Mouse (Mus musculus): Measurements from ENCODE around the gene Zbed5. TPM values are rescaled to one million over a fixed set of nuclear protein-coding genes. Genes with fewer than 3 reads are reported as not detected.

The Zbed5 gene
- 7.2 and 7.8 TPM in 2 replicates for polyA plus RNA-seq (2021; fragmentation: Nextera tagmentation)
- long read RNA-seq, experiment 1, transcript Zbed5-201 (4 exons, 2,492 nt) = major isoform, 73 of 83 reads
- long read RNA-seq, experiment 1, partial matches to known transcripts = 1 of 83 reads
- long read RNA-seq, experiment 1, other reads (novel, unspliced or antisense) = 5 of 83 reads
- long read RNA-seq, experiment 2, transcript Zbed5-201 (4 exons, 2,492 nt) = major isoform, 8 of 14 reads
- long read RNA-seq, experiment 2, partial matches to known transcripts = 0 of 14 reads
- long read RNA-seq, experiment 2, other reads (novel, unspliced or antisense) = 6 of 14 reads

DNA sequence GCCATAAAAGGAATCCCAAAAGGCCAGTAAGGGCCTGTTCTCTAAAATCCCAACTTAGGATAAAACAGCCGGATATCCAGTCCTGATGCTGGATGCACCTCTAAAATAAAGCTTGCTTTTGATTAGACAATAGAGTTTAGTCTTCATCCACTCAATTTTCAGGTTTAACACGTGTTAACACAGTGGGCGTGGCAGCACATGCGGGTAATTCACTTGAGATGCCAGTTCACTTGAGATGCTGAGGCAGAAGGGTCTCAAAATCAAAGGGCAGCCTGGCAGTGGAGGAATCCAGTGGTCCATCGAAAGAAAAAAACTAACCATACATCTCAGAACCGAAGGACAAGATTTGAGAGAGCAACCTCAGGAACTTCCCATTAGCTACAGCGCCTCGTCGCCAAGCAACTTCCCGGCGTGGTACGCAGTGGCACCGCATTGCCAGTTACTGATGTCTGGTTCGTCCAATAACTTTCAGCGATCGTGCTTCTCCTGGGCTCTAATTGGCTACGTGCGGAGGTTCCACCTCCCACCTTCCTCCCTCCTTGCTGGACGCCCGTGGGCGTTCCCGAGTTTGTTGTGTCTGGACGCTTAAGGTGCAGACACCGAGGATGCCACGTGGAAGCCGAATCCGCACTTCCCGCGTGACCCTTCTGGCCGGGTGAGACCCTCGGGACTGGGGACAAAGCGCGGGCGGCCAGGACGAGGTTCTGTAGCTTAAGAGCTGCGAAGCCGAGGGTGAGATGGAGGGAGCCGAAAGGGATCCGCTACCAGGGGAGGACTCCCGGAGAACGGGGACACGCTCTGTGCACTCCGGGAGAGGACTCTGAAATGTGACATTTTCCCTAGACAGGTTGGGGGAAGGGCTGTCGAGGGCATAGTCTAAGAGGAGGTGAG lies at the start of gene Zbed5:
Gene Zbed5 (plus strand): TSS at position 526 of the 891 bp plus-strand sequence.

DNA sequence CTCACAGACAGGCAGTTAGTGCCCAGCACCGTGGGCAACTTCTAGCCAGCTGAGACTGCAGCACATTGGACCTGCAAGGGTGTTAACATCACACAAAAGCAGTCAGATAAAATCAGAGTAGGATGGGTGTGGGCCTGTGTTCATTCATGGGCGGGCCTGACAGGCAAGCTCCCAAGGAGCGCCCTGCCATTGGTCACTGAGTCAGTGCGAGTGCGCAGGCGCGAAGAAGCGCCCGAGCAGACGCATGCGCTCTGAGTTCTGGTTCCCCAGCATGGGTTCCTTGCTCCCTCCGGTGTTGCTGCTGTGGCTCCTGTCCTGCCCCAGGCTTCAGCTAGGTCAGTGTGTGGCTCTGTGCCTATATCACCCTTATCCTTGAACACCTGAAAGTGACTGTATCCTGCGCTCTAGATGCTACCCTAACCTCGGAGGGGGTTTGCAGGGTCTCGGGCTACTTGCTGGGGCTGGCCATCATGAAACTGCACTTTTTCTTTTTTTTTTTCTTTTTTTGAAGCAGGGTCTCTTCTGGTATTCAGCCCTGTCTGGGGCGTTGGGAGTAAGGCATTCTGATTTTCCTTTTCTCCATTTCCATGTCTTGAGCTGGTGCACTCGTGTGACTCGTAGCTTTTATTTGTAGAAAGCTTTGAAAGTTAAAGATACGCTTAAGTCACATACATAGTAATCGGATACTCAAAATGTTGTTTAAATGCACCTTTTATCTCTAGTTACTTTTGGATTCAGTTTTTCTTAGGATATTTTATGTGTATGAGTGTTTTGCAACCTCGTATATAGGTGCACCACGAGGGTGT lies 48.6 kb upstream of the Zbed5 start, which contains the start of gene Sumf2:
Gene Sumf2 (plus strand): TSS at position 235 of the 806 bp plus-strand sequence.

DNA sequence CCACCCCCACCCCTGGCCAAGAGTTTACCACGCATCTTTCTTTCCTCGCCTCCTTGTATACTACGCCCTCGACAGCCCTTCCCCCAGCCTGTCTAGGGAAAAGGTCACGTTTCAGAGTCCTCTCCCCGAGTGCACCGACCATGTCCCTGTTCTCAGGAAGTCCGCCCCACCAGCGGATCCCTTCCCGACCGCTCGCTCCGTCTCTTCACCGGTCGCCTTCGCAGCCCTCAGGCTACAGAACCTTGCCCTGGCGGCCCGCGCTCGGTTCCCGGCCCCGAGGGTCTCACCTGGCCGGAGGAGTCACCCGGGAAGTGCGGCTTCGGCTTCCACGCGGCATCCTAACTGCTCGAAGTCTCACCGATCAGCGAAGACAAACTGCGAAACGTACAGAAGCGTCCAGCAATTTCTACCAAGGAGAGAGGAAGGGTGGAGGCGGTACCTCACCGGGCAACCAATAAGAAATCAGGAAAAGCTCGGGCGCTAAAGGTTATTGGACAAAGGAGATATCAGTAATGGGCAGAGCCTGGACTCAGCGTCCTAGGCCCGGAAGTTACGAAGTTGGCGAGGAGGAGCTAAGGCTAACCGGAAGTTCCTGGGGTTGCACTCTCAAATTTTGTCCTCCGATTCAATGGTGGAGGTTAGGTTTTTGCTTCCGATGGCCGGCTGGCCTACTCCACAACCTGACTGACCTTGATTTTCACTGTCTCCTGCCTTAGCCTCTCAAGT lies 8.4 kb upstream of the Zbed5 start, which contains the start of gene Chchd2:
Gene Chchd2 (minus strand): TSS at position 560 of the 726 bp plus-strand sequence.

DNA sequence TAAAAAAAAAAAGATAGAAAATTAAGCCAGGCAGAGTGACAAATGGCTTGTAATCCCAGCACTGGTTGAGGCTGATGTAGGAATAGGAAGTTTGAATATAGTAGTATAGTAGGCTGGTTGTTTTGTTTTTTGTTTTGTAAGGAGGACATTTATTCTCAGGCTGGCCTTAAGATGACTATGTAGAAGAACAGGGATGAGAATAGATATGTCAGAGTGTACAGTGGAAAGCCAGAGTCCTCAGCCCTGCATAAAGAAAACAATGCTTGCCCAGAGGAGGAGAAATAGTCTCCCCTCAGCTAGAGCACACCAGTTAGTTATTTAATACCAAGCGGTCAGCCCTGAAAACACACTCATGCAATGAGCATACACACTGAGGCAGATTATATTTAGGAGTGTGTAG lies 2.9 kb downstream of the Zbed5 start, which contains the start of gene Phkg1:
Gene Phkg1 (minus strand): TSS at position 101 of the 400 bp plus-strand sequence.

DNA sequence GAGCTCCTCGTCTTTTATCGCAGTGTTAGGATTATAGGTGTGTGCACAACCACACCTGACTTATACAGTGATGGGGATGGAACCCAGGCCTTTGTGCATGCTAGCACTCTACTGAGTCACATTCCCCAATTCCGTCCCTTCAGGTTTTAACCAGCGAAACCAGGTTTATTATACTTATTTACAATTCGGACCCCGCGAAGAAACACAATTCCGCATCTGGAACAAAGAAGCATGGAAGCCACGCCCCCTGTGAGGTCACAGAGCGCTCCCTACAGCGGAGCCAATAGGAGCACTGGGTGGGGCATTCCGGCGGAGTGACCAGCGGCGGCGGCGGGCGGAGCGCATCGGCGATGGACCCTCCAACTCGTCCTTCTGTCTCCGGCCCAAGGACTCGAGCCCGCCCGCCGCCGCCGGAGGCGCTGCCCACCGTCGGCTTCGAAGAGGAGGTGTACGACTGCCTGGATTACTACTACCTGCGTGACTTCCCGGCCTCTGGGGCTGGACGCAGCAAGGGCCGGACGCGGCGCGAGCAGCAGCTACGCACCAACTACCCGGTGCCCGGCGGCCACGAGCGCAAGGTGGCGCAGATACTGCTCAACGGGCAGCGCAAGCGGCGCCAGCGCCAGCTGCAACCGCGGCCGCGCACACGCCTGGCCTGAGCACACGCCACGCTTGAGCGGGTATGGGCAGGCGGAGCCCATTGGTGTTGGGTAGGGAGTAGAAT lies 12.9 kb downstream of the Zbed5 start, which contains the start of gene Nupr1l:
Gene Nupr1l (plus strand): TSS at position 299 of the 724 bp plus-strand sequence.

DNA sequence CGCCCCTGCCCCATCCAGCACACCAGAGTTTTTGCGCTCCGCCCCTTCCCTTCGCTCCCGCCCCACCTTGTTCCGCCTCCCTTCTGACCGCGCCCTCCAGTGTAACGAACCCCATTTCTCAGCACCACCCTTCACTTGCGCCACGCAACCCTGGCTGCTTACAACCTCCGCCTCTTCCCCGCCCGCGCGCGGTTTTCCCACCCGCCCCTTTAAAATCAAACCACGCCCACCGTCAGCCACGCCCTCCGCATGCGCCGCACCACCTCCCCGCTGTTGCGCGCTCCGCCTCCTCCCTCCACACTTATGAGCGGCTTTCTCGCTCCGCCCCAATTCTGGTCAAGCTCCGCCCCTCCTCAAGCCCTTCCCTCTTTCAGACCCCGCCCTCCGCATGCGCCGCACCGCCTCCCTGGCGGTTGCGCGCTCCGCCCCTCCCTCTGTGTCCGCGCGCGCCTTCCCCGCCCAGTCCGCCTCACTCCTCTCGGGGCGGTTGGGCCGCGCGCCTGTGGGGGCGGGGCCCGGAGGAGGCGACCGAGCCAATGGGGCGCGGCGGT lies 46.0 kb downstream of the Zbed5 start, which contains the start of gene Vkorc1l1:
Gene Vkorc1l1 (plus strand): TSS at position 476 of the 551 bp plus-strand sequence.

Other genes starting within 250 kb of the Zbed5 start
- 2.4 and 3.2 TPM in 2 replicates for gene Zfp11, start 225.6 kb upstream of the Zbed5 start, polyA plus RNA-seq (2021; fragmentation: Nextera tagmentation)
- not detected in 2 replicates for gene Sept14, start 187.2 kb upstream of the Zbed5 start, polyA plus RNA-seq (2021; fragmentation: Nextera tagmentation)
- gene Mrps17, start 180.2 kb upstream of the Zbed5 start, polyA plus RNA-seq (2021; fragmentation: Nextera tagmentation) = 204 and 231 TPM in 2 replicates
- gene Nipsnap2, start 170.7 kb upstream of the Zbed5 start, polyA plus RNA-seq (2021; fragmentation: Nextera tagmentation) = 131 and 208 TPM in 2 replicates
- 45.5 and 53.7 TPM in 2 replicates for gene Psph, start 108.3 kb upstream of the Zbed5 start, polyA plus RNA-seq (2021; fragmentation: Nextera tagmentation)
- gene Sumf2, start 48.7 kb upstream of the Zbed5 start, polyA plus RNA-seq (2021; fragmentation: Nextera tagmentation) = 16.8 and 18.7 TPM in 2 replicates
- 1,881 and 1,919 TPM in 2 replicates for gene Chchd2, start 8.3 kb upstream of the Zbed5 start, polyA plus RNA-seq (2021; fragmentation: Nextera tagmentation)
- gene Phkg1, start 2.8 kb downstream of the Zbed5 start, polyA plus RNA-seq (2021; fragmentation: Nextera tagmentation) = 7.8 and 12.4 TPM in 2 replicates
- 3.8 and 5.2 TPM in 2 replicates for gene Nupr1l, start 12.8 kb downstream of the Zbed5 start, polyA plus RNA-seq (2021; fragmentation: Nextera tagmentation)
- gene Vkorc1l1, start 46.2 kb downstream of the Zbed5 start, polyA plus RNA-seq (2021; fragmentation: Nextera tagmentation) = 8.3 and 8.5 TPM in 2 replicates
- gene Gusb, start 107.3 kb downstream of the Zbed5 start, polyA plus RNA-seq (2021; fragmentation: Nextera tagmentation) = 16.6 and 24.2 TPM in 2 replicates
- 11.8 and 21.4 TPM in 2 replicates for gene Asl, start 133.5 kb downstream of the Zbed5 start, polyA plus RNA-seq (2021; fragmentation: Nextera tagmentation)
- gene Crcp, start 133.6 kb downstream of the Zbed5 start, polyA plus RNA-seq (2021; fragmentation: Nextera tagmentation) = 39.5 and 49.4 TPM in 2 replicates
- 26.8 and 37.0 TPM in 2 replicates for gene Tpst1, start 177.6 kb downstream of the Zbed5 start, polyA plus RNA-seq (2021; fragmentation: Nextera tagmentation)
- 10.8 and 11.1 TPM in 2 replicates for gene Kctd7, start 249.1 kb downstream of the Zbed5 start, polyA plus RNA-seq (2021; fragmentation: Nextera tagmentation)

Measured in left cerebral cortex, adult 6 months (tissue).